Mouse (Mus musculus) ovary, postnatal 14 days (tissue): ENCODE measurements around the gene AC129217.1.

Source experiments
- DNase-seq: peaks from one replicate; pipeline ENCODE4 v3.0.0; 2022; ENCODE audit warnings: low spot score

Gene AC129217.1

DNA sequence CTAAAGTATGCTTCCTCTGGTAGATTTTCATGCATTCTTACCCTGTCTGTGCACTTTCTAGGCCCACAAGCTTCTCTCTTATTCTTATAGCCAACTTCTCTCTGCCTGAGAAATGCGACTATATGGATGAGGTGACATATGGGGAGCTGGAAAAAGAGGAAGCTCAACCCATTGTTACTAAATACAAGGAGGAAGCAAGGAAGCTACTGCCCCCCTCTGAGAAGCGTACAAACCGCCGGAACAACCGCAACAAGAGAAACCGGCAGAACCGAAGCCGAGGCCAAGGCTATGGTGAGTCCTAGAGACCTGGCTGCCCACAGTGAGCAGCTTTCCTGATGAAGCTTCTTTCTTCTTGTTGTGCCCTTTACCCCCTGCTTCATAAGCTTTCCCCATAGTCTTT lies at the start of gene AC129217.1:
Gene AC129217.1 (plus strand): TSS at position 114 of the 400 bp plus-strand sequence.
- DNase-seq: no peak

- DNase-seq: peak; percentile 77
Measured at GRCm38 (mm10) chr19:8786008-8786781, 43.4 kb upstream of the AC129217.1 start, which contains the start of gene Taf6l. Gene Taf6l (minus strand): TSS chr19:8786417.

DNA sequence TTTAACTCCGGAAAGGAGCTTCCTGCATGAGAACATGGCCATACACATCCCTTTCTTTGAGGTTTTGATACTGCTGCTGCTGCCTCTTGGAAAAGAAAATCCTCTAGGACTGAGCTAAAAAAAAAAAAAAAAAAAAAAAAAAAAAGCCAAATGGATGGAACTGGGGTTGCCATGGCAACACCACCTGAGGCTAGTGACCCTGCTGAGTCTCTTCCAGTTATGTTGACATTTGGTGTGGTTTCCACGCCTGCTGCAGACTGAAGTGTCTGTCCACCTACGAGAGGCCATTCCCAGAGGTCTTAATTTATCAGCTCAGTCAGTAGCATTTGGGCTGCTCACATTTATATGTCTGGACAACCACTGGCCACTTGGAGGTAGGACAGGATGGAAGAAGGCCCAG lies 41.1 kb upstream of the AC129217.1 start:
- no peak for DNase-seq

DNA sequence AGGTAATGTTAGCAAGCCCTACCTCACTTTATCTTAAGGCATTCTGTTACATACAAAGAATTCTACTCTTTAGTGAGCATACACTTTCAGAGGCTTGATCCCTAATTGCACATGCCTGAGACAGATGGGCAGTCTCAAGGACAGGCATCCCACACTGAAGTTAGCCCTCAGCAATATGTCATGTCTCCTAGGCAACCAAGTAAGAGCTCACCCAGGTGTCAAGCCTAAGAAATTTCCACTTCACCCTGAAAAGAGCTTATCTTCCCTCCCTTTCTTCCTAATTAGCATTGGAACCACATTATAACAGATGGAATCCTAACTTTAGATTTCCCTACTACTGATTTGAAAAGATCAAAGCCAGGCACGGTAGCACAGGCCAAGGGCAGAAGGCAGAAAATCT lies 40.4 kb upstream of the AC129217.1 start:
- no peak for DNase-seq

DNA sequence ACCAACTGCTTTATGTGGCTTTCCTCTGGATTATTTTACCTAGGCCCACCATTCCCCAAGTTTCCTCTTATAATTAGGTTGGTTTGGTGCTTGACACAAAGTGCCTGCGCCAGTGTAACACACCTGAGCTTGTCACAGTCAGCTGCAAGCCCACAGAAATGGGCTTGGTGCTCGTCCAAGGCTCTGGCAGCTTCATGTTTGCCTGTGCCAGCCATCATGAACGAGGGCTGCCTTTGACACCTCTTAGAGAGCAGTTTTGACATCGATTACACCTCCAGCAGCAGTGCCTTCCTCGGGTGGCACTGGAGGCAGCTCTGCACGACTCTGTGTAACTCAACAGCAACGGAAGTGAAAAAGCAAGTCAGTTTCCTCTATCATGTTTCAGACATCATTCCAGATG lies 39.4 kb upstream of the AC129217.1 start:
- DNase-seq: no peak

- peak; percentile 78 for DNase-seq
Measured at GRCm38 (mm10) chr19:8798264-8798946, 31.2 kb upstream of the AC129217.1 start, which contains the start of gene Polr2g. Gene Polr2g (minus strand): TSS chr19:8798577.

DNA sequence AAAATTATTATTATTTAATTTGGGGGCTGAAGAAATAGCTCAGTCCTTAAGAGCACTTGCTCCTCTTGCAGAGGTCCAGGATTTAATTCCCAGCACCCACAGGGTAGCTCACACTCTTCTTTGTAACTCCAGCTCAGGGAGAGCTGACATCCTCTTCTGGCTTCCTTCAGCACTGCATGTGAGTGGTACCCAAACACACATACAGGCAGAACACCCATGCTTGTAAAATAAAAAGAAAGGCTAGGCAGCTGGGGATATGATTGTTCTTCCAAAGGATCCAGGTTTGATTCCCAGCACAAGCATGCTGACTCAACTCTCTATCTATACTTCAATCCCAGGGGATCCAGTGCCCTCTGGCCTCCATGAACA lies 30.6 kb upstream of the AC129217.1 start:
- DNase-seq: no peak

DNA sequence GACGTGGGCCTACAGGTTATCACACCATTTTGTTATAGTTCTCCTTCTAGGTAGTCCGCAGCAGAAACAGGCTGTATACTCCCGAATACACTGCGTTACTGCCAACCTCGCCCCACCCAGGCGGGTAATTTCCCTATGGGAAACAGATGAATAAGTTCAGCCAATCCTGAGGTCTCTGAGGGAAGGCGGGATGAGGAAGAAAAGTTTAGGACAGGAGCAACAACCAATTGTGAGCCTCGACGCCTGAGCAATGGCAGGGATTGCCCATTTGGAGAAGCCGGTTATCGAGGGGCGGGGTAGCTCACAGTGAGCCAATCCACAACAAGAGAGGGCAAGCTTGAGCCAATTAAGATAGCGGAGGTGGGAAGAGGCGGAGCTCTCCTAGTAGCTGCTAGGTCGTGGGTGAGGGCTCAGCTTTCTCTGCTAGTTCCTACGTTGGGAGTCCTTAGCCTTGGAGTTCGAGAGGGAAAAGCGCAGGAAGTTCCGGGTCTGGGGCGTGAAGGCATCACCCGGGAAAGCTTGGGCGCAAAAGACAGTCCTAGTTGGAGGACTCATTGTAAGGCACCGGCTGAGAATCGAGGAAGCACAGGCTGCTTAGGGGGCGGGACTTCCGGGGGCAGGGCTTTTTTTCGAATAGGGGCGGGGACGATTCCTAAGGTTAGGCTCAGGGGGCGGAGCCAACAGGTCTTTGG lies 27.3 kb upstream of the AC129217.1 start, which contains the start of gene Zbtb3:
Gene Zbtb3 (plus strand): TSS at position 426 of the 692 bp plus-strand sequence.
- peak; percentile 78 for DNase-seq

GRCm38 (mm10) chr19:8803204-8803780 lies 26.3 kb upstream of the AC129217.1 start:
- no peak for DNase-seq

- no peak for DNase-seq
Measured at GRCm38 (mm10) chr19:8803879-8804660, 25.5 kb upstream of the AC129217.1 start.

- DNase-seq: no peak
Measured at GRCm38 (mm10) chr19:8806810-8807209, 22.8 kb upstream of the AC129217.1 start.

- no peak for DNase-seq
Measured at GRCm38 (mm10) chr19:8815812-8816211, 13.8 kb upstream of the AC129217.1 start.

- DNase-seq: no peak
Measured at GRCm38 (mm10) chr19:8817001-8817400, 12.6 kb upstream of the AC129217.1 start.

GRCm38 (mm10) chr19:8818301-8818798 lies 11.2 kb upstream of the AC129217.1 start:
- no peak for DNase-seq

DNA sequence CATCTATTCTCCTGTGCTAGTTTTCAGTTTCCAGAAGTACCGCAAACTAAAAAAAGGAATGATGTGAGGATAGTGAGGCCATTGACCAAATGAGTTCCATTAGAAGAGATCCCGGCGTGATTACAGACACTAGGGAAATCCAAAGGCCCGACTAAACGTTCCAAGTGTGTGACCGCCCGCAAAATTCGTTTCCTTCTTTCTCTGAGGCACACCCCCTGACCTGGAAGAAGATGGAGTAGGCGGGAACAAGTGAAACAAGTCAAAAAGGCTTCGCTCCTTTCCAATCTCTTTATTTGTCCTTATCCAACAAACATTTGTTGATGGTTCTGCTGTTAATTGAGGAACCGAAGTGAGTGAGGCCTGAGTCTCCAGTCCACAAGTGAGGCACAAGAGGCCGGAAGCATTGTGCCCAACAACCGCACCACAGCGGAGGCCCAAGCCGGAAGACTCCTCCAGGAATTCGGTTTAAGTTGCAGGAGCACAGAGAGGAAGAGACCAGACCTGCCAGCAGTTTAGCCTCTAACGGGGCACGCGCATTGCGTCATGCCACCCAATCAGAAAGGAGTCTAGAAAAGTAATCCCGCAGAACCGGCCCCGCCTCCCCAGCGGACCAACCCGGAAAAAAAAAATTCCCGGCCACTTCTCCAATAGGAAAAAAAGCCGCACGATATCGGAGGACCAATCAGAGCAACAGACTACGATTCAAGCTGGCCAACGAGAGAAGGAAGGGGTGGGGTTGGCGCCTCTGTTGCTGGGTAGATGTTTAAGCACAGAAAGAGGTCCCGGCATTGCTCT lies 10.6 kb upstream of the AC129217.1 start, which contains the start of gene Ttc9c:
Gene Ttc9c (minus strand): TSS at position 533 of the 795 bp plus-strand sequence.
- DNase-seq: peak; percentile 83

DNA sequence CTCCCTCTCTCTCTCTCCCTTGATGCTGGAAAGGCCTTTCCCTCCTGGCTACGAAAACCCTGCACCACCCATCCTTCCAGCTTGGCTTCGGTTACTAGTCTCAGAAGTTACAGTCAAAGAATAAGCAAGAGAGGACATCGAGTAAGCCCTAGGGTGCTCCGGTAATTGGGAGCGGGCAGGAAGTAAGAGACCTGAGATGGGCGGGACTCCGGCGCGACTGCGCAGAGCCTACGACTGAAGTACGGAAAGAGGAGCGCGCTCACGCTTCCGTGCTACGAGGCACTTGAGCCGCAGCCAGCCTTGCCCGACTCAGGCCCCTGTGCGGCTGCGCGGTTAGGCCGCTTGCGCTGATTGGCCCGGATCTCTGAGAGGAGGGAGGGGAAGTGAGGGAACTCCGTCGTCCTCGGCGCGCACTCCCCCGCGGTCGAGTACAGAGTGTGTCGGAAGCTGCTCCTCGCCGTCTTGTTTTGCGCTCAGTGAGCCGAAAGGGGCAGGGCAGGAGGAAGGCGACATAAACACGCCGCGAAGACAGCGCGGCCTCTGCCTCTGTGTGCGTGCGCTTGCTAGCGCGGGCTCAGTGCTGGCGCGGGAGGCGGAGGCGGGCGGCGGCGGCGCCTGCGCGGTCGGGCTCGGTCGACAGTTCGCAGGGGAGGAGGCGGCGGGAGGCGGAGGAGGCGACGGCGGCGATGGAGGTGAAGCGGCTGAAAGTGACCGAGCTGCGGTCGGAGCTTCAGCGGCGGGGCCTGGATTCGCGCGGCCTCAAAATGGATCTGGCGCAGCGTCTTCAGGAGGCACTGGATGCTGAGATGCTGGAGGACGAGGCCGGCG lies 9.8 kb upstream of the AC129217.1 start, which contains the start of gene Hnrnpul2:
Gene Hnrnpul2 (plus strand): TSS at position 415 of the 828 bp plus-strand sequence.
- peak; percentile 95 for DNase-seq

- no peak for DNase-seq
Measured at GRCm38 (mm10) chr19:8820424-8820956, 9.1 kb upstream of the AC129217.1 start.

- no peak for DNase-seq
Measured at GRCm38 (mm10) chr19:8821146-8821545, 8.4 kb upstream of the AC129217.1 start.

DNA sequence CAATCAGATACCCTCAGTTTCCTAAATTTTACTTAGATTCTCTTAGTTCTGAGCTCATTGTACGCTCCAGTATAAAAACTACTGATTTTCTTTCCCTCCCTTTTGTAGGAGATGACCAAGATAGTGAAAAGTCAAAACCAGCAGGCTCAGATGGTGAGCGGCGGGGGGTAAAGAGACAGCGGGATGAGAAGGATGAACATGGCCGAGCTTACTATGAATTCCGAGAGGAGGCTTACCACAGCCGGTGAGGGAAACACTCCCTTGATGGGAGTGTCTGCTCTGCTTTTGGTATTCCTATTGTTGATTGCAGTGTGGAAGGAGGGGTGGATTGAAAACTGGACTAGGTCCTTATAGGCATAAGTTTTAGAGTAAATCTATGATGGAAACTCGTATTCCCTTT lies 6.9 kb upstream of the AC129217.1 start:
- DNase-seq: no peak
